Mouse (Mus musculus): ENCODE data around the gene Osbpl8. TPM values are rescaled to one million over a fixed set of nuclear protein-coding genes. Genes with fewer than 3 reads are reported as not detected.

Gene Osbpl8
- polyA plus RNA-seq, 1 experiment = 166 TPM

DNA sequence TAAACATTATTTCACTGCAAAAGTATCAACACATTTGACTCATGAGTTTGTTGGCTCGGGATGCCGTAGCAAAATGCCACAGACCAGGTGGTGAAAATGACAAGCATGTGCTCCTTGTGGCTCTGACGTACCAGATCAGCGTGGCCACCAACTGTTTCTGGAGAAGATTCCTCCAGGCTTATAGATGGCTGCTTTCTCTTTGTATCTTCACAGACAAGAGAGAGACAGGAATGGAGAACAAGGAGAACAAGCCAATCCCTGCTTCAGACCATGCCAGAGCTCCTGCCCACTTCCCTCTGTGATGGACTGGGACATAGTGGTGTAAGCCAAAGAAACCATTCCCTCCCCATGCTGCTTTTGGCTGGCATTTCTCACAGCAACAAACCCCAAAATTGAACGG lies 179.0 kb downstream of the Osbpl8 start:
- H3K4me1 ChIP-seq (ENCODE audit: control insufficient read depth, insufficient read depth, low read length) = no peaks in the 10 kb centered on the region
- H3K27ac ChIP-seq (ENCODE audit: insufficient read depth, low read depth, low read length) = no peak overlapping the region
- no peak overlapping the region for H3K4me3 ChIP-seq (ENCODE audit: insufficient read depth, low read length)
- TF ChIP-seq POLR2A (IDR thresholded peaks at IDR 0.05; ENCODE audit: borderline replicate concordance, low read depth, low read length) (no peak), CTCF (IDR thresholded peaks at IDR 0.05; ENCODE audit: low read depth, low read length) (no peak)

Other genes with a start within 250 kb of the Osbpl8 start
- gene Csrp2, start 245.0 kb upstream of the Osbpl8 start, polyA plus RNA-seq (2012; ENCODE audit: insufficient read depth, insufficient read length, missing spikeins) = 8.4 and 10.0 TPM in 2 replicates
- gene Zdhhc17, start 154.6 kb upstream of the Osbpl8 start, polyA plus RNA-seq (2012; ENCODE audit: insufficient read depth, insufficient read length, missing spikeins) = 14.9 and 16.8 TPM in 2 replicates
- 3.8 and 4.6 TPM in 2 replicates for gene Bbs10, start 133.9 kb downstream of the Osbpl8 start, polyA plus RNA-seq (2012; ENCODE audit: insufficient read depth, insufficient read length, missing spikeins)